Mouse (Mus musculus): ENCODE data around the gene Gm21188. TPM values are rescaled to one million over a fixed set of nuclear protein-coding genes. Genes with fewer than 3 reads are reported as not detected.
"Not testable (repeated sequence)": the region's sequence is repeated elsewhere in the genome, so short reads cannot be mapped to it uniquely, and the experiment has no call there.

Gene Gm21188
- polyA plus RNA-seq, 1 experiment from 2014 or later, result not detected

GRCm38 (mm10) chr13:120025004-120025403 is 27.0 kb downstream of the Gm21188 start:
- H3K4me3 ChIP-seq, result not testable (repeated sequence)

GRCm38 (mm10) chr13:120024581-120024980 is 27.4 kb downstream of the Gm21188 start:
- H3K4me1 ChIP-seq; H3K9ac ChIP-seq (replicated peaks); H3K9me3 ChIP-seq; H3K27ac ChIP-seq (replicated peaks); H3K4me3 ChIP-seq; H3K4me2 ChIP-seq (replicated peaks); ATAC-seq (ENCODE audit: low FRiP score, low read depth); H3K36me3 ChIP-seq: not testable (repeated sequence)
- peaks cover 24% of the 10 kb centered on the region for H3K27me3 ChIP-seq
- 8% methylated on average over 9 of the region's 9 CpGs for WGBS

More at GRCm38 (mm10) chr13:120025004-120025403, 27.0 kb downstream of the Gm21188 start:
- H3K9ac ChIP-seq (replicated peaks); ATAC-seq (ENCODE audit: low FRiP score, low read depth); H3K9me3 ChIP-seq; H3K27ac ChIP-seq (replicated peaks); H3K4me1 ChIP-seq; H3K36me3 ChIP-seq; H3K4me2 ChIP-seq (replicated peaks): not testable (repeated sequence)
- peaks cover 23% of the 10 kb centered on the region for H3K27me3 ChIP-seq
- 3% methylated on average over 21 of the region's 21 CpGs for WGBS

- H3K4me1 ChIP-seq; H3K9ac ChIP-seq (replicated peaks); H3K36me3 ChIP-seq; H3K4me3 ChIP-seq; H3K4me2 ChIP-seq (replicated peaks); H3K27ac ChIP-seq (replicated peaks); H3K9me3 ChIP-seq: not testable (repeated sequence)
- ATAC-seq (ENCODE audit: low FRiP score, low read depth), result peak; percentile 54
- WGBS, result no CpG with 5 or more reads among the region's 1 CpGs
- peaks cover 24% of the 10 kb centered on the region for H3K27me3 ChIP-seq
Observed at GRCm38 (mm10) chr13:120021477-120021876, 30.5 kb downstream of the Gm21188 start.

GRCm38 (mm10) chr13:120015348-120016007 is 36.5 kb downstream of the Gm21188 start:
- H3K4me3 ChIP-seq; H3K4me1 ChIP-seq; H3K4me2 ChIP-seq (replicated peaks); H3K36me3 ChIP-seq; ATAC-seq (ENCODE audit: low FRiP score, low read depth); H3K9me3 ChIP-seq; H3K9ac ChIP-seq (replicated peaks); H3K27me3 ChIP-seq; H3K27ac ChIP-seq (replicated peaks): not testable (repeated sequence)
- under 1% methylated on average over 9 of the region's 32 CpGs for WGBS

- H3K27me3 ChIP-seq; H3K4me1 ChIP-seq; H3K27ac ChIP-seq (replicated peaks); H3K9ac ChIP-seq (replicated peaks); H3K36me3 ChIP-seq; H3K4me2 ChIP-seq (replicated peaks); H3K9me3 ChIP-seq; H3K4me3 ChIP-seq: not testable (repeated sequence)
- 0 out of 2 replicates have a peak, but pooled peaks have one; percentile 16 for ATAC-seq (ENCODE audit: low FRiP score, low read depth)
- no CpG with 5 or more reads among the region's 2 CpGs for WGBS
Observed at GRCm38 (mm10) chr13:120013962-120014361, 38.0 kb downstream of the Gm21188 start.

GRCm38 (mm10) chr13:120013544-120013943 is 38.5 kb downstream of the Gm21188 start:
- not testable (repeated sequence) for H3K4me1 ChIP-seq; H3K4me2 ChIP-seq (replicated peaks); H3K9me3 ChIP-seq; H3K36me3 ChIP-seq; H3K9ac ChIP-seq (replicated peaks); H3K27me3 ChIP-seq; H3K27ac ChIP-seq (replicated peaks); H3K4me3 ChIP-seq; ATAC-seq (ENCODE audit: low FRiP score, low read depth)
- WGBS, result no CpG with 5 or more reads among the region's 5 CpGs

- not testable (repeated sequence) for H3K4me1 ChIP-seq; H3K9ac ChIP-seq (replicated peaks); ATAC-seq (ENCODE audit: low FRiP score, low read depth); H3K9me3 ChIP-seq; H3K36me3 ChIP-seq; H3K27me3 ChIP-seq; H3K4me2 ChIP-seq (replicated peaks); H3K27ac ChIP-seq (replicated peaks); H3K4me3 ChIP-seq
Observed at GRCm38 (mm10) chr13:120010068-120010467, 41.9 kb downstream of the Gm21188 start.

GRCm38 (mm10) chr13:119999215-119999614 is 52.8 kb downstream of the Gm21188 start:
- not testable (repeated sequence) for H3K4me1 ChIP-seq; ATAC-seq (ENCODE audit: low FRiP score, low read depth); H3K4me2 ChIP-seq (replicated peaks); H3K27ac ChIP-seq (replicated peaks); H3K9me3 ChIP-seq; H3K27me3 ChIP-seq; H3K4me3 ChIP-seq; H3K36me3 ChIP-seq; H3K9ac ChIP-seq (replicated peaks)
- WGBS, result no CpG with 5 or more reads among the region's 4 CpGs

- WGBS, result no CpG with 5 or more reads among the region's 22 CpGs
- not testable (repeated sequence) for H3K4me2 ChIP-seq (replicated peaks); H3K9me3 ChIP-seq; H3K27ac ChIP-seq (replicated peaks); H3K9ac ChIP-seq (replicated peaks); H3K4me1 ChIP-seq; H3K27me3 ChIP-seq; H3K4me3 ChIP-seq; H3K36me3 ChIP-seq
- ATAC-seq (ENCODE audit: low FRiP score, low read depth), result peak; percentile 95
Observed at GRCm38 (mm10) chr13:119998442-119999086, 53.4 kb downstream of the Gm21188 start.

GRCm38 (mm10) chr13:119991917-119992496 is 60.0 kb downstream of the Gm21188 start:
- H3K9ac ChIP-seq (replicated peaks); H3K36me3 ChIP-seq; H3K4me2 ChIP-seq (replicated peaks); H3K4me1 ChIP-seq; H3K9me3 ChIP-seq; H3K27ac ChIP-seq (replicated peaks); H3K27me3 ChIP-seq; H3K4me3 ChIP-seq: not testable (repeated sequence)
- WGBS, result no CpG with 5 or more reads among the region's 10 CpGs
- peak; percentile 16; the same call in 1 of the 2 replicates for ATAC-seq (ENCODE audit: low FRiP score, low read depth)

- H3K4me3 ChIP-seq; H3K4me1 ChIP-seq; H3K27me3 ChIP-seq; H3K4me2 ChIP-seq (replicated peaks); H3K36me3 ChIP-seq; H3K27ac ChIP-seq (replicated peaks); H3K9ac ChIP-seq (replicated peaks); H3K9me3 ChIP-seq: not testable (repeated sequence)
- ATAC-seq (ENCODE audit: low FRiP score, low read depth), result 0 out of 2 replicates have a peak, but pooled peaks have one; percentile 27
- WGBS, result no CpG with 5 or more reads among the region's 13 CpGs
Observed at GRCm38 (mm10) chr13:119991264-119991663, 60.7 kb downstream of the Gm21188 start.
